Mouse (Mus musculus): ENCODE data around the gene Pnpla6.
A peak's percentile ranks its signal among the peaks of the same experiment; 100 is the strongest.

The Pnpla6 gene

DNA sequence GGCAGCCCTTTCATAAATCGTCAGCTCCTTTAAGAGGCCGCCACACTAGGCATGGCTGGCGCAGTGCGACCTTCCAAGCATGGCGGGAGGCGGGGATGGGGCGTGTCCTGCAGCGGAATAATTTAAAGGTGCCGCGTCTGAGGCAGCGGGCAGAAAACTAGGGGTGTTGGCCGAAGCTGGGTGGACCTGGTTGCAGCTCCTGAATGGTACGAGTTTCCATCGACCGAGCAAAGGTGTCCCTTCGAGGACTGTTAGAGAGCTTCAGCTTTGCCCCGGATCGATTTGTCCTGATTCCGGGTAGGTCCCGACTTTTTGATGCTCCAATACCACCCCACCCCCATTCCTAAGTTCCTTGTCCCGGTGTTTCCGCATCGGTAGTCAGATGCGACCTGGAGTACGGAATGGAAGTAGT is at the start of gene Pnpla6:
TSS of gene Pnpla6 (plus strand) at position 125 of the 412 bp plus-strand sequence.
- peak; percentile 67 for DNase-seq (ENCODE audit: low read depth, low spot score)

DNA sequence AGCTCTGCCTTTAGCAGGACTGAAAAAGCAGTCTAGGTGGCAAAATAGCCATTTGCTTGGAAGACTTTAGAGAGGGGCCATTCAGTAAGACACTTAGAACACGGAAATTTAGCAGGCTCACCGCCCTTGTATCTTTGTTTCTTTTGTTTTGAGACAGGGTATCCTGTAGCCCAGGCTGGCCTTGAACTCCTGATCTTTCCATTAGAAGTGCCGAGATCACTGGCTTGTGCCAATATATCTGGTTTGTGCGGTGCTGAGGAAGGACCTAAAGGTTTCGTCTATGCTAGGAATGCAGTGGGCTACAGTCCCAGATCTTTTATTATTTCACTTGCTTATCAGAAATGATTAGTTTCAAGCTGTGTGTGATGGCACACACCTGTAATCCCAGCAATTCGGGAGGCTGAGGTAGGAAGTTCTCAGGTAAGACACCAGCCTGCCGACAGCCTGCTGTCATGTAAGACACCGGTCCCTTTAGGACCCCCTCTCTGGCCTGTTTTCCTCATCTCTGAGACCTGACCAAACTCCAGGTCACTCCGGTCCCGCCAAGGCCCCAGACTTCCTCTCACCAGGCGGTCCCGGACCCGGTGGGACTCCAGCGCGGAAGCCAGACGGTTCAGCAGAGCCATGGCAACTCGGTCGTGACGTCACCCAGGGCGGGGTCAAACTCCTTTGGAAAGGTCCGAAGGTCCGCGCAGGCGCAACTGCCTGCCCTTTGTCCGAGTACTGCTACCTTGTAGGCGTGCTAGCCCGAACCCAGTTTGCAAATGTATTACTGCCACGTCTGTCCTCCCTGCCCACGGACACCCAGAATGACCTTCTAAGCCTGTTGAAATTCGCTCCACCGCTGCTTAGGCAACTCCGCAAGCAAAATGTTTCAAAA is 47.9 kb upstream of the Pnpla6 start, which contains the start of gene Pex11g:
TSS of gene Pex11g (minus strand) at position 675 of the 880 bp plus-strand sequence.
- peak; percentile 97 for DNase-seq (ENCODE audit: low read depth, low spot score)

DNA sequence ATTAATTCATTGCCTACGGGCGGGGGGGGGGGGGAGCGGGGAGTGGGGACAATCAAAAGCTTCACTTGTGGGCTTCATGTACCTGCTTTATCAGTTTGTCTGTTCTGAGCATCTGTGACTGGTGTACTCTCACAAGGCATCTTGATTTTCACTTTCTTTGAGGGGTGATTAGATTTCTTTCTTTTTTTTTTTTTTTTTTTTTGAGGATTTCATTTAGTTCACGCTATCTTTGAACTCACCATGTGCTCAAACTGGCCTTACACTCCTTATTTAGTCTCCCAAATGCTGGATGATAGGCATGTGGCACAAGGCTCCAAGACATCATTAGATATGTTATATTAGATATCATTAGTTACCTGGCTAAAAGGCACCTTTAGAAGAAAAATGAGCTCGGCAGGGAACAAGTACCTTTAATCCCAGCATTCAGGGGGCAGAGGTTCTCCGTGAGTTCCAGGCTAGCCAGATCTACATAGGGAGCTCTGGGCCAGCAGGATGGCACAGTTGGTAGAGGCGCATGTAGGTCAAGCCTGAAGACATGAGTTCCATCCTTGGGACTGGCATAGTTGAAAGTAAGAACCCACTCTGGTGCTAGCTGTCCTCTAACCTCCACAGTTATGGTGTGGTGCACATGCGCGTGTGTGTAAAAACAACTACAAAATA is 47.2 kb upstream of the Pnpla6 start:
- DNase-seq (ENCODE audit: low read depth, low spot score) = no peak

DNA sequence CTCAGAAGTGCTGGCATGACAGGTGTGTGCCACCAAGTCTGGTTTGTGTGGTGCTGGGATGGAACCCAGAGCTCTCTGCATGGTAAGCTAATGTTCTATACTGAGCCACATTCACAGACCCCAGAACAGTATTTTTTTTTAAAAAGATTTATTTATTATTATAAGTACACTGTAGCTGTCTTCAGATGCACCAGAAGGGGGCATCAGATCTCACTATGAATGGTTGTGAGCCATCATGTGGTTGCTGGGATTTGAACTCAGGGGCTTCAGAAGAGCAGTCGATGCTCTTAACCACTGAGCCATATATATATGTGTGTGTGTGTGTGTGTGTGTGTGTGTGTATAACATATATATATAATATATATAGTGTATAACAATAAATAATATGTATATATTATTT is 46.3 kb upstream of the Pnpla6 start:
- DNase-seq (ENCODE audit: low read depth, low spot score) = no peak

DNA sequence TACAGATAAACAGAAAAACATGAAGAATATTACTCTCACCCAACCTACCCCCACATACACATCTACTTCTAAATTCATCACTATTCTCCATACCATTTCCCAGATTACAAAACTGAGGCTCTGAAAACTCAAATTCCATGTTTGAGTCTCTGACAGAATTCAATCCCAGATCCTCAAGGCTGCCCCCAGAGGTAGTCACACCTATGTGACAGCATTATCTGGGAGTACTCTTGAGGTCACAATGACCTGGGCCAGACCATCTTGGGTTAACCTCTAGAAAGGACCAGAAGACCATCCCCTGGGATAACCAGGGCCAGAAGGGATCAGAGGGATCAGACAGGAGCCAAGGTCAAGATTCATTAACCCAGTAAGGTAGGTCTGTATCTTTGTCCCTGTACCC is 44.6 kb upstream of the Pnpla6 start, which contains the start of gene Tex45:
TSS of gene Tex45 (plus strand) at position 301 of the 400 bp plus-strand sequence.
- no peak for DNase-seq (ENCODE audit: low read depth, low spot score)

DNA sequence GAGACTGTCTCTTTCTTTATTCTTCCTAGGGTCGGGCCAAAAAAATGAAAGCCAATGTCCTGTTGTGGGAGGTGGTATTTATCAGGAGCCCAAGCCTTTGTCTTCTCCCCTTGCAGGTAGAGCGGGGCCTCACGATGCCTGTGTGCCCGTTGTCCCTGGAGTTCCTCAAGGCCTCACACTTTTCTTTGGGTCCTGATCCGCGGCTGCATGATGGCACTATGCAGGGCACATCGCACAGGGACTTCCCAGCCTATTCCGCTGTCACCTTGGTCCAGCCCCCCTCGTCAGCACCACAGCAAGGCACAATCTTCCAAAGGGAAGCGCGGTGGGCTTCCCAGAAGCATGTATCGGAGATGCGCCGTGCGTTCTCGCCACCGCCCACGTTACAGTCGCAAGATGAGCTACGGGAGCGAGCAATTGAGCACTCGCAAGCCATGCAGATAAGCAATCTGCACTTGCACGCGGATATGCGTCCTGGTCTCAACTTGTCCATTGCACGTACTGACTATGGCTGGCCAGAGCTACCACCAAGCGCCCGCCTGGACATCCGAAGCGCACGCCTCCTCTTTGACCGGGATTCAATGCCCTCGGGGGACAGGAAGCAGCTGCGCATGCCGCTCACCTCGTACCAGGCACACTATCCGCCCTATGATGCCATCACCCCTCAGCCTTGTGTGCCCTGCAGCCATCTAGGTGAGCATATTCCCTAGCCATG is 39.3 kb upstream of the Pnpla6 start:
- DNase-seq (ENCODE audit: low read depth, low spot score) = no peak

DNA sequence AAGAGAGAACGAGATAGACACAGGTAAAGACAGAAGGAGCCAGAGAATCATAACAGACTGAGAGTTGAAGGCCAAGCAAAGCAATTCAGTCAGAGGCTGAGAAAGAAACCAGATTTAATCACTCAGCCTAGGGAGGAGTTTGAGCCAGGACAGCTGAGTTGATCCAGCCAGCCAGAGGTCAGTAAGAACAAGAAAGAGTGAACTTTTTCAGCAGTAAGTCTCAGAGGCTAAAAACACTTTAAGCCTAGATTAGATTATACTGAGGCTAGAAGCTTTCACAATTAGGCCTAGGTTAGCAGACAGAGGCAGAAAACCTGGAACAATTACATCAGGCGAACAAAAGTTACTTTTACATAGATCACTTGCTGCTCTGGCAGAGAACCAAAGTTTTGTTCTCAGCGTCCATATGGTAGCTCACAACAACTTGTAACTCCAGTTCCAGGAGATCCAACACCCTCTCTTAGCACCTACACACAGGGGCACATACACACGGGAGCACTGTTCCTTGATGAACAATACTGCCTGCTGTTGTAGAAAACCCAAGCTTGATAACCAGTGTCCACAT is 34.9 kb upstream of the Pnpla6 start:
- DNase-seq (ENCODE audit: low read depth, low spot score) = no peak

DNA sequence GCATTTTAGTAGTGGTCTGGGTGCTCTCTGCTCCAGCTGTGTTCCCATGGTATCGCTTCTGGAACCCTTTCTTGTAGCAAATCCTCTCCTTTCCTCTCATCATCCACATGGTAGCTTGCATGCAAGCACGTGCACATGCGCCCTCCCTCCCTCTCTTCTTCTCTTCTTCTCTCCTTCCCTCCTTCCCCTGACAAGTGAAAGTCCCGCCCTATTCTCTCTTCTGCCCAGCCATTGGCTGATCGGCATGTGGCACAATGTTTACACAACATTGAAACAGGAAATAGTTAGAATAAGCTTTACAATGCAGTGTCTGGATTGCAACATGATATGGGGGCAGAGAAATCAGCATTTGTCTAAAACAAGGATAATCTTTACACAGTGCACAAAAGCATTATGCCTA is 33.6 kb upstream of the Pnpla6 start:
- no peak for DNase-seq (ENCODE audit: low read depth, low spot score)

DNA sequence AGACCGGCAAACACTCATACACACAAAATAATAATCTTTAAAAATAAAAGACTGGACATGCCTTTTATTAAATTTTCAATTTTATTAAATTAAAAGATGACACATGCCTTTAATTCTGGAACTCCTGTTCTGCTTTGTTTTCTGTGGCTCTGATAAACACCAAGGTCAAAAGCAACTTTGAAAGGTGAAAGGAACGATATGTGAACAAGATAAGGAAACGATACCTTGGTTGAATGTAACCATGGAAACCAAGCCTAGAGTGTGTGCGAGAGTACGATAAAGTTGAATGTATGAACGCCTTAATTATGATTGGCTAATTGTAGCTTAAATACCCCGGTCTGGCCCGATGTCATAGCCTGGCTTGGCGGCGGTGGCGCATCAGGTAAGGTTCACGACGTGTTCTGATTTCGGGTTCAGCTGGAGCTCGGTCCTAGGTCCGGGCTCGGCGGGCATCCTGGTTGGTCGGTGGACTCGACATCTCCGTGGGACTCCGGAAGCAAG is 32.9 kb upstream of the Pnpla6 start:
- DNase-seq (ENCODE audit: low read depth, low spot score) = no peak

DNA sequence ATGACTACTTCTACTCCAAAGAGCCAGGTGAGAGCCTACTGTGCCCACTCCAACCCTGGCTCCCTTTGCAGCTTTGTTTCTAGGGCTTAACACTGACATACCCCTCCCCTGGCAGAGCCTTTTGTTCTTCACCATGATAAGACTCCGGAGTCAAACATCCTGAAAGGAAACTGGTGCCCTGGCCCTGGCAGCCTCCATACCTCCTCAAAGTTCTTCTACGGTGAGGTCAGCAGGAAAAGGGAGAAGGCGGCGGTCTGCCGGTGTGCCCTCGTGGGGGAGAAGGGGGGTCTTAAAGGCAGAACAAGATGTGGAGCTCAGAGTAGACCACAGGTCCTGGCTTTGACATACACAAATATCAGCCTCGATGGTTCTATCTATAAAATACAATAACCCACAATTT is 31.6 kb upstream of the Pnpla6 start:
- no peak for DNase-seq (ENCODE audit: low read depth, low spot score)

DNA sequence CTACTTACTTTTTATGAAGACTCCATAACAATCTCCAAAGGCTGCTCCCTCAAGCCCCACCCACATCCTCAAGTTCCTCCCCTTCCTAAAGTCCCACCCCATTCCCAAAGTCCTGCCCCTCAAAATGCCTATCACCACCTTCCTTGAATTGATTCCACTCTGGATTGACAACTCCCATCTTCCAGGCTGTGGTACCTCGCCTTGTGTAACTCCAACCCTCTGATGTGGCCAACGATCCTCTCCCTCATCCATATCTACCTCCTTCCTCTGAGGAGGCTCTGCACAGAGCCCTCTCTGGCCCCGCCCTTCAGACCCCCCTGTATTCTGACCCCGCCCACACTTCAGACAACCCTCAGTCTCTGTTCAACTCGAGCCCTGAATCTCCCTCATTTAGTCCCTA is 30.0 kb upstream of the Pnpla6 start:
- DNase-seq (ENCODE audit: low read depth, low spot score) = no peak

DNA sequence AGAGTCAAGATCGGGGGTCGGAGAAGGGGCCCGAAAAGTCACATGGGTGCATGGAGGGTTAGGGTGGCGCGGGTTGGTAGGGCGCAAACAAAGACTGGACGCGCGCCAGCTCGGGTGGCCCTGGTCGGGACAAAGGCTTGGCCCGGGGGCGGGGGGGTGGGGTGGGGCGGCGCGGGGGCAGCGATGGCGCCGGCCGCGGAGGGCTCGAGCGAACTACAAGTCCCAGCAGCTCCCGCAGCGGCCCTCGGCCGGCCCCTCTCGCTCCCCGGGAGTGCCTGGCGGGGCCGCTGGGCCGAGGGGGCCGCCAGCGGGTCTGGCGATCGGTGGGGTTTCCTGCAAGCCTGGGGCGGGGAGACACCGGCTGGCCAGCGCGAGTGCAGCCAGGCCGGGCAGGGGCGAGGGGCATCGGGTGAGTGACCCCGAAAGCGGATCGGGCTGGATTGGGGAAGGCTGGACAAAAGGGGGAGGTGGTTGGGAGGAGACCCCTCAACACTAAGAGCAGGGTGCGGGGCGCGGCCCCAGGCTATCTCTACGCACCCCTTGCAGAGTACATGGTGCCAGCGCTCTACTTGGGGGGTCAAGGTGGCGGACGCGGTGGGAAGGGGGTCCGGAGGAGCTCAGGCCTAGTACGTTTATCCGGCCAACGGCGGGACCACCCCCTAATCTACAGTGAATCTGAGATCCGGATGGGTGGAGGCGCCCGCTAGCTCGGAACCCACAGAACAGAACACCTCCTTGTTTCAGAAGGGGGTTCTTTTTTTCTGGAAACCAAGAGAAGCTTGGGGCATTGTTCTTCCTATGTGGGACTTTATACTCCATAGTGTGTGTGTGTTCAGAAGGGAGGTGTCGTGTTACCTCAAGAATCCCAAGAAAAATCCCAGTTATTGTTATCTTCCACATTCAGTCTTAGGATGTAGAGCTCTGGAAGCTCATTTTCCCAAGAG is 22.0 kb upstream of the Pnpla6 start, which contains the start of gene Zfp358:
TSS of gene Zfp358 (plus strand) at position 238 of the 944 bp plus-strand sequence.
- DNase-seq (ENCODE audit: low read depth, low spot score) = peak; percentile 63

DNA sequence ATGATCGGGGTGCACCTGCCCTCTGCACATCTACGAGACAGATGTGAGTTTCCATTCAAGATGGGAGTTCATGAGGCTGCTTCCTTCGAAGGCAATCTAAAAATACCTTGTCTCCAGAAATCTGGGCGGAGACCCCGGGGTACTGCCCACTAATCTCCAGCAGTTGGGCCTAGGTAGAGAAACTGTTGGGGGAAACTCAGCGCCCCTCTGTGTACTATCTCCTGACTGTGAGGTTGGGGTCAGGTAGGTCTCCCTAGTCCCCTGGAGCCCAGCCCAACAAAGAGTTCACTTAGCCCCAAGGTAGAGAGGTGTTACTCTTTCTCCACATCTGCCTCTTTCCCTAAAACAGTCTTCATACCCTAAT is 21.4 kb upstream of the Pnpla6 start:
- DNase-seq (ENCODE audit: low read depth, low spot score) = no peak

DNA sequence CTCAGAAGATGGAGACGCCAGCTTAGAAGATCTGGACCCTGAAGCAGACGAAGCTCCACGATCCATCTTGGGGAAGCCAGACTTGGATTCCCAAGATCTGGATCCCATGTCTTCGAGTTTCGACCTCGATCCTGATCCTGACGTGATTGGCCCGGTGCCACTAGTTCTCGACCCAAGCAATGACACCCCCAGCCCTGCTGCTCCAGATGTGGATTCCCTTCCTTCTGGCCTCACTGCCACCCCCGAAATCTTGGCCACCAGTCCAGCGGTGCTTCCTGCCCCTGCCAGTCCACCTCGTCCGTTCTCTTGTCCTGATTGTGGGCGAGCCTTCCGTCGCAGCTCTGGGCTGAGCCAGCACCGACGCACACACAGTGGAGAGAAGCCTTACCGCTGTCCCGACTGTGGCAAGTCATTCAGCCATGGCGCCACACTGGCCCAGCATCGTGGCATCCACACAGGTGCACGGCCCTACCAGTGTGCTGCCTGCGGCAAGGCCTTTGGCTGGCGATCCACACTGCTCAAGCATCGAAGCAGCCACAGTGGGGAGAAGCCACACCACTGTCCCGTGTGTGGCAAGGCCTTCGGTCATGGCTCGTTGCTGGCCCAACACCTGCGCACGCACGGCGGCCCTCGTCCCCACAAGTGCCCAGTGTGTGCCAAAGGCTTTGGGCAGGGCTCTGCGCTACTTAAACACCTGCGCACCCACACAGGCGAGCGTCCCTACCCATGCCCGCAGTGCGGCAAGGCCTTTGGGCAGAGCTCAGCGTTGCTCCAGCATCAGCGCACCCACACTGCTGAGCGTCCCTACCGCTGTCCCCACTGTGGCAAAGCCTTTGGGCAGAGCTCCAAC is 19.4 kb upstream of the Pnpla6 start:
- no peak for DNase-seq (ENCODE audit: low read depth, low spot score)

DNA sequence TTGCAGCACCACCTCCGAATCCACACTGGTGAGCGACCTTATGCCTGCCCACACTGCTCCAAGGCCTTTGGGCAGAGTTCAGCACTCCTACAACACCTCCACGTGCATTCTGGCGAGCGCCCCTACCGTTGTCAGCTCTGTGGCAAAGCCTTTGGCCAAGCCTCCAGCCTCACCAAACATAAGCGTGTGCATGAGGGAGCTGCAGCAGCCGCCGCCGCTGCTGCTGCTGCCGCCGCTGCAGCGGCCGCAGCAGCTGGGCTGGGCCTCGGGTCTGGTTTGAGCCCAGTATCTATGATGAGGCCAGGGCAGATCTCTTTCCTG is 18.8 kb upstream of the Pnpla6 start:
- no peak for DNase-seq (ENCODE audit: low read depth, low spot score)

DNA sequence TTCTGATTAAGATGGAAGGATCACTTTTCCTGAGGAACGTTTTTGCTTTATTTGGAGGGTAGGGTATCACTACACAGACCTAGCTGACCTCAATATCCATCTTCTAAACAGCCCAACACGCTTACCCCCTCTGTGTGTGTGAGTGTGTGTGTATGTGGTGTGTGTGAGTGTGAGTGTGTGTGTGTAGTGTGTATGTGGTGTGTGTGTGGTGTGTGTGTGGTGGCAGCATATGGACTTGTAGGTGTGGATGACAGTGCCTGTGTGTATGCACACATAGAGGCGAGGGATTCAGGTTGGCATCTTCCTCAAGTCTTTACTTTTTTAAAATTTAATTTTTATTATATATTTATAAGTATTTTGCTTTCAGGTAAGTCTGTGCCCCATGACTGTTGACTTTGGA is 16.6 kb upstream of the Pnpla6 start:
- DNase-seq (ENCODE audit: low read depth, low spot score) = no peak

DNA sequence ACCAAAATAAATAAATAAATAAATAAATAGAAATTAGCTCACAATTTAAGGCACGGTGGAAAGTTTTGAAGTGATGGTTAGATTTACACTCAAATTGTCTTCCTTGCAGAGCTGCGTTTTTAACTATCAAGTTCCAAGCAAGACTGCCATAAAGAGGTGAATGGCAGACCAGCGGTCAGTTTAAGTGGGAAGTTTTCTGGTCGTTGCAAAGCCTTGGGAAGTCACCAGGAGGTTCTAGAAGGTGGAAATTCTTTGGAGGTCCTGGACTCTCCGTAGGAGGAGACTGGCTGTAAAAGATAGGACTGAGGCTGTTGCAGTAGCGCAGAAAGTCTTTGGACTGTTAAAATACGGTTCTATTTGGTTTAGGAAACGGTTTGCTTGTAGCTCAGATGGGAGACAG is 15.4 kb upstream of the Pnpla6 start:
- DNase-seq (ENCODE audit: low read depth, low spot score) = no peak

DNA sequence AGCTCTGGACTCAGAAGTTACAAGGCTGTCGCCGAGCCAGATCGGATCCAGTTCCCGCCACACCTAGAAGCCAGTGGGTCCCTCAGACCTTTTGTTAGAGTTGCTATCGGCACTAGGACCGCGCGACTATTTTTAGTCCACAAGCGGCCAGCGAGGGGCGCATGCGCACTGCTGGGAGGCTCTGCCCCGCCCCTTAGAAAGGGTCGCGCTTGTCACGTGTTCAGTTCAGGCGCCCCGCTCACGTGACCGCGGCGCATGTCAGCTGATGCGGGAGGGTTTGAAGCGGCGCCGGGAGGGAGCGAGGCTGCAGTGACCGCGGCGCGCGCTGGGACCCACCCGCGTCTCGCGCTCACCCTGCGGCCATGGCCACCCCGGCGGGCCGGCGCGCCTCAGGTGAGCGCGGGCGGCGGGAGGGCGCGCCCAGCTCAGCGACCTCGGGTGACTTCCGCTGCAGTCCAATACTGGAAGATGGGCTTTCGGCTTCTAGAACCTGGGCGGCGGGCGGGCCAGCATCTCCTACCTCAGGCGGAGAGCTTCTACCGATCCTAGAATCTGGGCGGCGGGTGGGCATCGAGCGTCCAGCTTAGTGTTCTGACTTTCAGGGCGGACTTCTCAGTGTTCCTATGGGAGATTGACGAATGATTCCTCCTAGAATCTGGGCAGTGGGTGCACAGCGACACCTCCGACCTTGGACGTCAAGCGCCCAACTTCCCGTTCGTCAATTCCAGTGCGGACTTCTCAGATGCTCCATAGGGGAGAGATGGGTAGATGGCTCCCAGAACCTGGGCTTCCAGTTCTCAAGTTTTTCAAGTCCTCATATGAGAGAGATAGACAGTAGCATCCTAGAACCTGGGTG is 14.7 kb upstream of the Pnpla6 start, which contains the start of gene Mcoln1:
TSS of gene Mcoln1 (plus strand) at position 223 of the 856 bp plus-strand sequence.
- peak; percentile 99 for DNase-seq (ENCODE audit: low read depth, low spot score)

DNA sequence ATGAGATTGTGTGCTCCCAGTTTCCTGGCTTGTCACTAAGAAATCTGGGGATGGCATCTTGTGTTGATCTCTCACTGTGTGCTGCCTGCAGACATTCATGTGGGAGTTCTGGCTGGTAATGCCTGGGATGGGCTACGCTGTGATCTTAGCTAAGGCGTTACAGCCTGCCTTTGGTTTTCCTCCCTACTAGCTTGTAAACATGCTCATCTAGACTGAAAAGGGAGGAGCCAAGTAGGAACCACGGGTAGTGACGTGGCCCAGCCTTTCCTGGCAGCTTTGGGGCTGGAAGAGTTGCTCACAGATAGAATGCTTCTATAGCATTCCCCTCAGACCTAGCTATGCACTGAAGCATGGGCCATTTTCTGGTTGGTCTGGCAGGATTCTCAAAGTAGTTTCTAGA is 13.0 kb upstream of the Pnpla6 start:
- DNase-seq (ENCODE audit: low read depth, low spot score) = no peak
